Mouse (Mus musculus) CH12F3 (cell line): ENCODE results near the gene Ttk.

Source experiments
- in situ Hi-C: fragments of 300-500 bp; cut with MboI; formaldehyde crosslinking; loops from 2 replicates; pipeline ENCODE4 v1.14.3; 2020; ENCODE audit warnings: low sequenced_read_pairs

Gene Ttk

GRCm38 (mm10) chr9:83833811-83834747, at the start of gene Ttk:
Gene Ttk, plus strand, starts transcription at chr9:83834689.
- in situ Hi-C loops, result no loop called here

GRCm38 (mm10) chr9:83785501-83785900, 49.0 kb upstream of the Ttk start:
- in situ Hi-C loops, result no loop called here

GRCm38 (mm10) chr9:83789326-83789725, 45.2 kb upstream of the Ttk start:
- in situ Hi-C loops, result no loop called here

- in situ Hi-C loops, result no loop called here
Measured at GRCm38 (mm10) chr9:83796875-83797274, 37.6 kb upstream of the Ttk start.

- in situ Hi-C loops, result no loop called here
Measured at GRCm38 (mm10) chr9:83797898-83798297, 36.6 kb upstream of the Ttk start.

GRCm38 (mm10) chr9:83804341-83804740, 30.1 kb upstream of the Ttk start:
- in situ Hi-C loops, result no loop called here

- in situ Hi-C loops, result no loop called here
Measured at GRCm38 (mm10) chr9:83805164-83805976, 29.1 kb upstream of the Ttk start.

GRCm38 (mm10) chr9:83805977-83806815, 28.3 kb upstream of the Ttk start, which contains the start of gene Elovl4:
Gene Elovl4, minus strand, starts transcription at chr9:83806277.
- in situ Hi-C loops, result no loop called here

- in situ Hi-C loops, result no loop called here
Measured at GRCm38 (mm10) chr9:83807562-83807961, 26.9 kb upstream of the Ttk start.

- in situ Hi-C loops, result no loop called here
Measured at GRCm38 (mm10) chr9:83819188-83819587, 15.3 kb upstream of the Ttk start.

- in situ Hi-C loops, result no loop called here
Measured at GRCm38 (mm10) chr9:83820976-83821375, 13.5 kb upstream of the Ttk start.

GRCm38 (mm10) chr9:83822925-83823324, 11.6 kb upstream of the Ttk start:
- in situ Hi-C loops, result no loop called here

GRCm38 (mm10) chr9:83829896-83830295, 4.6 kb upstream of the Ttk start:
- in situ Hi-C loops, result no loop called here

- in situ Hi-C loops, result no loop called here
Measured at GRCm38 (mm10) chr9:83831152-83831551, 3.3 kb upstream of the Ttk start.

GRCm38 (mm10) chr9:83834748-83835313, 342 bp downstream of the Ttk start:
- in situ Hi-C loops, result no loop called here

- in situ Hi-C loops, result no loop called here
Measured at GRCm38 (mm10) chr9:83852464-83852863, 18.0 kb downstream of the Ttk start.

GRCm38 (mm10) chr9:83865165-83865564, 30.7 kb downstream of the Ttk start:
- in situ Hi-C loops, result no loop called here

GRCm38 (mm10) chr9:83882191-83882590, 47.7 kb downstream of the Ttk start:
- in situ Hi-C loops, result no loop called here

GRCm38 (mm10) chr9:83886149-83886548, 51.7 kb downstream of the Ttk start:
- in situ Hi-C loops, result no loop called here

- in situ Hi-C loops, result no loop called here
Measured at GRCm38 (mm10) chr9:83888214-83888613, 53.7 kb downstream of the Ttk start.
